Mouse (Mus musculus) Patski (cell line): ENCODE results near the gene Olfr1537. TPM values are rescaled to one million over a fixed set of nuclear protein-coding genes. Genes with fewer than 3 reads are reported as not detected.

Experiments
- ATAC-seq: fragments of 100-300 bp; one replicate; pipeline ENCODE4 v1.8.0; 2021
- CTCF ChIA-PET: fragments of 350-600 bp; sonication (Branson Sonifier 250); formaldehyde crosslinking; loops from one replicate; lab custom pipeline; 2022; ENCODE audit warnings: inconsistent platforms; lab: Charles Lee
- POLR2A ChIA-PET: fragments of 350-600 bp; sonication (Branson Sonifier 250); formaldehyde crosslinking; loops from one replicate; lab custom pipeline; 2022; ENCODE audit warnings: antibody characterized with exemption, inconsistent platforms; lab: Charles Lee
- DNase-seq: peaks from one replicate; pipeline ENCODE4 v3.0.0-alpha.2; 2011; ENCODE audit warnings: low read depth, low spot score
- H3K27me3 ChIP-seq: fragments of 371-371 bp; one replicate; pipeline ENCODE4 v1.5.1; 2021
- CTCF ChIP-seq: fragments of 100-300 bp; IDR thresholded peaks from one replicate; pipeline ENCODE4 v1.5.1; 2021
- in situ Hi-C: fragments of 300-500 bp; cut with MboI; formaldehyde crosslinking; loops from 3 replicates; pipeline ENCODE4 v1.11.1; 2018; ENCODE audit warnings: low pct_unique_long_range_greater_than_20kb, mixed read lengths
- polyA plus RNA-seq: library from polyadenylated mRNA; unstranded; gene quantifications from one replicate; pipeline ENCODE4 v1.2.3, GENCODE M21; 2021

Gene Olfr1537
- polyA plus RNA-seq = not detected

DNA sequence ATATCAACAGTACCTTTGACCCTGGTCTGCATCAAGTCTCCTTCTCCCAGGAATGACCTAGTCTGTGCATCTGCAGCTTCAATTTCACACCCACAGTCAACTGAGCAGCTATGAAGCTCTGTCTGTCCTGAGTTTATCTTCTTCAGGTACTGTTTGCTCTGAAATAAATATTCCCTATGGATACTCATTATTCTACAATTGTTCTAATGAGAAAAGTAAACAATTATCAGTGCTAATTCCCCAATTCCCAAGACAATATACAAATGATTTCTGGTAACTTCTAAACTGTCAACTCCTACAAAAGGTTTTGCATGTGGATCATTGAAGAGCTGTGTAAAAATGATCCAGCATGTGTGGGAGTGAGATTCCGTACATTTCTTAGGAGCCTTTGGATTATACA, at the start of gene Olfr1537:
Gene Olfr1537 (minus strand): TSS at position 101 of the 400 bp plus-strand sequence.
- CTCF ChIA-PET = no interaction called here
- DNase-seq (no peak), ATAC-seq (no peak)
- POLR2A ChIA-PET = no interaction called here
- no peaks in the 10 kb centered on the region for H3K27me3 ChIP-seq
- in situ Hi-C loops = no loop called here
- TF ChIP-seq CTCF = no peak

DNA sequence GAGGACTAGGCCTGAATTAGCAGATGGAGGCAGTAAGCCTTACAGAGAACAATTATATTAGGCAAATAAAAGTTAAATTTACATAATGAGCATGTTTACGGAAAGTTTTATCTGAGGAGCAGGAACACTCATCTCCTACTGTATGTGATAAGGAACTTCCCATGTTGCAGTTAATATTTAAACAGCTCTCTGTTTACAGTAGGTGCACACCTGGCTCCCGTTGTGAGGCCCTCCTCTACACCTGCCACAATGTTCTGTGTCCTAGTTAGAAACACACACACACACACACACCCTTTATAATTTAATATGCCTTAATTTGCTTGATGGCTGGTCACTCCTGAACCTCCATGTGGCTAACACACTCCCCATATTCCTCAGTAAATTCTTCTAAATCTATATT, 37.3 kb upstream of the Olfr1537 start:
- H3K27me3 ChIP-seq = no peaks in the 10 kb centered on the region
- in situ Hi-C loops = no loop called here

DNA sequence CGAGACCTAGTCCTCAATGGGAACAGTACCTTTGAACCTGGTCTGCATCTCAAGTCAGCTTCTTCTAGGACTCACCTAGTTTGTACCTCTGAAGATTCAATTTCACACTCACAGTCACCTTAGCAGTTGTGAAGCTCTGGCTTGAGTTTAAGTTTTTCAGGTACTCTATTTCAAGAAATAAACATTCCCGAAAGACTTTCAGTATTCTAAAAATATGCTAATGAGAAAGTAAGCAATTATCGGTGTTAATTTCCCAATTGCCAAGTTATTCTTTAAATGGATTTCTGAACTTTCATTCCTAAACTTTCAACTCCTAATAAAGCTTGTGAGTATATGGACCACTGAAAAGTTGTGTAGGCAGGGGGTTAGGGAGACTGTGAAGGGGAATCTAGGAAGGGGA, 26.9 kb upstream of the Olfr1537 start, which contains the start of gene Olfr945:
Gene Olfr945 (minus strand): TSS at position 101 of the 400 bp plus-strand sequence.
- TF ChIP-seq CTCF = no peak
- ATAC-seq (no peak), DNase-seq (no peak)
- H3K27me3 ChIP-seq = no peaks in the 10 kb centered on the region
- CTCF ChIA-PET = no interaction called here
- in situ Hi-C loops = no loop called here
- POLR2A ChIA-PET = no interaction called here

More for the DNA sequence above, 37.3 kb upstream of the Olfr1537 start:
- no peak for TF ChIP-seq CTCF
- POLR2A ChIA-PET = no interaction called here
- no peak for DNase-seq
- ATAC-seq = no peak
- CTCF ChIA-PET = no interaction called here

DNA sequence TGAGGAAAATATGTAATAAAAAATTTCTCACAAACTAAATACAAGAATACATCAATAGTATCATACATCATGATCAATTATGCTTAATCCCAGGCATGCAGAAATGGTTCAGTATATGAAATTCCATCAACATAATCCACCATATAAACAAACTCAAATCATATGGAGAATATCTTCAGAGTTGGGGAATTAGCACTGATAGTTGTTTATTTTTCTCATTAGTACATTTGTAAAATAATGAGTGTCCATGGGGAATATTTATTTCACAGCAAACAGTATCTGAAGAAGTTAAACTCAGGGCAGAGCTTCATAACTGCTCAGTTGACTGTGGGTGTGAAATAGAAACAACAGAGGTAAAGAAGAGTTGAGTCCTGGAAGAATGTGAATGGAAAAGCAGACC, 48.2 kb downstream of the Olfr1537 start, which contains the start of gene Olfr944:
Gene Olfr944 (plus strand): TSS at position 301 of the 400 bp plus-strand sequence.
- ChIA-PET CTCF (no interaction called here), POLR2A (no interaction called here)
- in situ Hi-C loops = no loop called here
- ATAC-seq = no peak
- no peak for DNase-seq
- H3K27me3 ChIP-seq = no peaks in the 10 kb centered on the region
- no peak for TF ChIP-seq CTCF

Other genes starting within 250 kb of the Olfr1537 start
- not detected for gene Olfr146, start 226.6 kb downstream of the Olfr1537 start, polyA plus RNA-seq
- not detected for gene Olfr937, start 185.0 kb downstream of the Olfr1537 start, polyA plus RNA-seq
- gene Olfr938, start 171.1 kb downstream of the Olfr1537 start, polyA plus RNA-seq = not detected
- gene Olfr27, start 121.9 kb downstream of the Olfr1537 start, polyA plus RNA-seq = not detected
- not detected for gene Olfr943, start 83.7 kb downstream of the Olfr1537 start, polyA plus RNA-seq
- not detected for gene Olfr944, start 48.1 kb downstream of the Olfr1537 start, polyA plus RNA-seq
- not detected for gene Olfr945, start 26.8 kb upstream of the Olfr1537 start, polyA plus RNA-seq
- gene Olfr948, start 76.1 kb upstream of the Olfr1537 start, polyA plus RNA-seq = not detected
- gene Olfr951, start 137.4 kb upstream of the Olfr1537 start, polyA plus RNA-seq = not detected
- not detected for gene Olfr952, start 177.2 kb upstream of the Olfr1537 start, polyA plus RNA-seq
- not detected for gene Olfr954, start 206.7 kb upstream of the Olfr1537 start, polyA plus RNA-seq
- not detected for gene Olfr955, start 221.9 kb upstream of the Olfr1537 start, polyA plus RNA-seq
- not detected for gene Olfr44, start 244.0 kb upstream of the Olfr1537 start, polyA plus RNA-seq